Mouse (Mus musculus): ENCODE results near the gene B9d2.

The B9d2 gene

DNA sequence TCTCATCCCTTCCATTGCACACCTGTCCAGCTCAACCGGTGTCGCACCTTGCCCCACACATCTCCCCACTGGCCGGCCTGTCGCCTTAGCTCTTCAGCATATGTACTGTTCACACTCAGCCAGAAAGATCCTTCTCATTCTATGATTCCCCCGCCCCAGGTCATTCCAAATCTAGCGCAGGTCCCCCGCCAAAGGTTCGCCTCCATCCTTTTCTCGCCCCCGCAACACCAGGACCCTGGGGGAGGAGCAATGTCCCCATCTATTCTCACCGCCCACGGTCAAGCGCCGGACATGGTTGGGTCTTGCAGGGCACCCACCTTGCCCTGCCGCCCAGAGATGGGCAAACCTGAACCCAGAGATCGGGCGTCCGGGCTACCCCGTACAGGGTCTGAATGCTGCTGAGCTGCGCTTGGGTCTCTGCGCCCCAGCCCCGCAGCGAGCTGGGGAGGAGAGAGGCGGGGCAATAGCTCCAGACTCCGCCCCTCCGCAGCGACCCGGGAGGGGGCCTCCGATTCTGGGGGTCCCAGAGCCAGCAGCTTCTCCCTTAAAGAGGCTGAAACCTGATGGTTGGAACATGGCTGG, 5.8 kb upstream of the B9d2 start, which contains the start of gene Tmem91:
Gene Tmem91, minus strand, starts transcription at position 448 of the 582 bp plus-strand sequence.
- DNase-seq, result no peak

DNA sequence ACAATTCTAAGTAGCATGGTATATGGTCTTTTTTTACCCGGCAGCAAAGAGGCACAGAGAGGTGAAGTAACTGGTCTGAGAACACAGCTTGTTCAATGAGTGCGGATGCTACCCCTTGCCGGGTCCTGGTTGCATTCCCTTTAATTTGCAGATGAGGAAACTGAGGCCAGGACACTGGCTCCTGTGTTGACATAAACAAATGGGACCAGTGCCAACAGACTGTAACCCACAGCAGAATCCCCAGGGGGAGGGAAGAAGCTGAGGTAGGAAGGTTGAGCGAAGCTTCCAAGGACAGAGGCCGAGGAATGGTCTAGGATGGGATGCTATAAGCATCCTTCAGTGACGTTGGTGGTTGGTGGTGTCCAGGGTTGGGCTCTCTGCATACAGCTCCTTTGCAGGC, 5.2 kb upstream of the B9d2 start:
- DNase-seq, result no peak

DNA sequence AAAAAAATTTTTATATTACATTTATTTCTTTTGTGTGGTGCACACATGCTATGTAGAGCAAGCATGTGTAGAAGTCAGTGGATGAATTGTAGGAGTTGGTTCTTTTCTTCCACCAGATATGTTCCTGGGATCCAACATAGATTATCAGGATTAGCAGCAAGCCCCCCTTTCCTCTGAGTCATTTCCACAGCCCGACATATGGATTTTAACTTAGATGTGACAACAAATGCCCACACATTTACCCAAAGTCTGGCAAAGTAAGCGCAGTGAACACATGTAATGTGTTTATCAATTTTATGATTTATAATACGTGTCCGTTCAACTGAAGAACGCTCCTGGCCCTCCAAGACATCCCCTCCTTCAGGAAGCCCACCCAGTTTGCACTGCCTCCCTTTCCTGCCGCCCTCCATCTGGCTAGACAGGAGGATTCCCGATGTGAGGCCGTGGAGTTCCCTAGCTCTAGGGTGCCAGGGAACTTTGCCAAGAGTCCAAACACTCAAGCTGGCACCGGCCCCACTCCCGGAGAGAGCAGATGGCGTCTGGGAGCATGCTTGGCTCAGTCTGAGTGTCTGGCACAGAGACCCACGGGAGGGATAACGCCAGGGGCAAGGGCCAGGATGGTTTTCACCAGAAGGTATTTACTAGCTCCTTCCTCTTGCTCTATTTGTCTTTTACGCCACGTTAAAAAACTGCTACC, 4.3 kb upstream of the B9d2 start:
- DNase-seq, result peak; percentile 93

DNA sequence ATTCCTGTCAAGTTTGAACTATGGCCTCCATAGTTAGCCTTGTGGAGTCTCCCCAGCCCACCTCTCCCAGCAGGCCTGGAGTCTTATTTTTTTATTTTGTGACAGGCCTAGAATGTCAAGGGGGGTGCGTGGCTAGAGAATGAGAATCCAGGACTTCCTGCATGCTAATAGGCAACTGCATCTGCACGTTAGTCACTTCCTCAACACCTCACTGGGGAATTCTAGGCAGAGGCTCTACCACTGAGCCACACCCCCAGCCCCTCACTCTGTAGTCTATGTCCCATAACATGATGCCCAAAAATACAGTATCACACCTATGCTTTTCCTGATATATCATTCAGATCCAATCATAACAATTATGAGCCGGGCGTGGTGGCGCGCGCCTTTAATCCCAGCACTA, 3.6 kb upstream of the B9d2 start:
- DNase-seq, result no peak

DNA sequence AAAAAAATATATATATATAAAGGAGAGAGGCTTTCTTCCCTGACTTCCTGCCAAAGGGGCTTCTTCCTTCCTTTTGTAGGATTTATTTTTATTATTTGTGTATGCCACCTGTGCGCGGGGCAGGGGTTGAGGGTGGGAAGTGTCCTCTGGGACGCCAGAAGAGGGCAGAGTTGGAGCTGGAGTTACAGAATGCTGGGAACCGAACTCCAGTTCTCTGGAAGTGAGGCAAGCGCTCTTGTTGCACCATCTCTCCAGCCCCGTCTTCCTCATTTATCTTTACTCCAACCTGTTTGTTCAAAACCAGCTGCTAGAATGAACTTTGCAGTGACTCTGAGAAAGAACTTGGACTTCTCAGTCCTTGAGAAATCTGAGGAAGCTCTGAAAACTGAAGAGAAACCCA, 609 bp upstream of the B9d2 start:
- DNase-seq, result peak; percentile 48

DNA sequence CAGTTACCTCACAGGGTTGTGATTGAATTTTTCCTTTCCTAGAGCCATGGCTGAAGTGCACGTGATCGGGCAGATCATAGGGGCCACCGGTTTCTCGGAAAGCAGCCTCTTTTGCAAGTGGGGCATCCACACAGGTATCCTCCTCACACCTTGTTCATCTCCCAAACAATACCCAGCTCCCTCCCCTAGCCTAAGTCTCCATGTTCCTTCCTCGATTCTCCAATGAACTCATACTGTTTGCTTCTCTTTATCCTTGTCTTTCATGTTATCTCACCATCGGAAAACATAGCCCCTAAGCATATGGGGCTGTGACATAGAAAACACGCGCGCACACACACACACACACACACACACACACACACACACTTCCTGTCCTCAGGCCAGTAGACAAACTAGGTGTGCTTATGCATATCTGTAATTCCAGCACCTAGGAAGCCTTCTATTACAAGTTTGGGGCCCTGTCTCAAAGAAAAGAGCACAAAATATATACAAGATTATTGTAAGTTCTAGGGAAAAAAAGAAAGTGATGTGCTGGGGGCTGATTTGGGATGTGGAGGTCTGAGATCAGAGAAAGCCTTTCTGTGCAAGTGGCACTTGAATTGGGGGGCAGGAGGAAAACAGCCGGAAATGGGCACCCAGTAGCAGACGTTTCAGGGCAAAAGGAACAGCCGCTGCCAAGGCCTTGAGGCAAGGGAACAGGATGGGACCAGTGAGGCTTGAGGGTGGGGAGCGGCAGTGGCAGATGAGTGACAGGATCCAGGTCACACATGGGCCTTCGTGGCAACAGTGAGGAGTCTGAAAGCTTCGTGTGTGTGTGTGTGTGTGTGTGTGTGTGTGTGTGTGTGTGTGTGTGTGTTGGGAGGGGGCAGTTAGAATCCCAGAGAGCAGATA, 1.0 kb downstream of the B9d2 start:
- no peak for DNase-seq

DNA sequence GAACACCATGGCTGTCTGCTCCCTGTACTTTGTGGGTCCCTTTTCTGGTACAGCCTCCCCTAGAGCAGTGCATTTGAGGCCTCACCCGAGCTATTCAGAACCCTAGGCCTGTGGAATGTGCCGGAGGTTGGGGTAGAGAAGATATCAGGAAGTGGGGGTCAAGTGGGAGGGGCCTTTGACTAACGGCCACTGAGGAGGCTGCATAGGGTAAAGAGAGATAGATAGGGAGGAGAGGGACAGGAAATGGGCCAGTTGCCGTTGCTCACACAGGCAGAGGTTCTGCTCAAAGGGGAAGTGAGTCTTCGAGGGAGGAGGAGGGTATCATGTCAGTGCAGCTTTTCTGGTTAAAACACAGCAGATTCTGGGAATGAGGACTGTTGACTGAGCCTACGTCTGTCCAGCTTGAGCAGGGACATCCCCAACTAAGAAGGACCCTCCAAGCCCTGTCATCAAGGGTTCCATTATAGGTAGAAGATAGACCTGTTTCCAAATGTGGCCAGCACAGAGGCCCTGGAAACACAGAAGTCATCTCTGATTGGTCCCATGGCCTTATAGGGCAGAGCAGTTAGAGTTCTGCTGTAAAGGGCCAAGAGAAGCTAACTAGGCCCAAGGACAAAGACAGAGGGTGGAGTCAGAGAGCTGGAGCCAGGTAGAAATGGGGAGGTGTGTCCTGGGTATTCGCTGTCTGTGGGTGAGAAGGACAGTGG, 3.0 kb downstream of the B9d2 start:
- peak; percentile 50 for DNase-seq

DNA sequence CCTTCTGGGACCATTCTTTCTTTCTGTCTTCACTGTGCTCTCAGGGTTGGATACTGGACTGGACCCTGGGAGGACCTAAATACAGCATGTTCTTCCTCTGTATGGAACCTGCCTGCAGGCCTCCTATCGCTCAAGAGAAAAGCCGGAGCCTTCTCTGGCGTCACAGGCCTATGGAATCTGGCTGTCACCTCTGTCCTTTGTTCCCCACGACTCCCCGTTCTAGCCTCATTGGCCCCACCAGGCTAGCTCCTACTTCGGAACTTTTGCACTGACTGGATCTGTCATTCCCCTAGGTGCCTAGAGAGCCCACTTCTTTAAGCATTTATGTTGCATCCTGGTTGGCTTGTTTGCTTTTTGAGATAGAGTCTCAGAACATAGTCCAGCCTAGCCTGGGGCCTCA, 4.1 kb downstream of the B9d2 start:
- no peak for DNase-seq

DNA sequence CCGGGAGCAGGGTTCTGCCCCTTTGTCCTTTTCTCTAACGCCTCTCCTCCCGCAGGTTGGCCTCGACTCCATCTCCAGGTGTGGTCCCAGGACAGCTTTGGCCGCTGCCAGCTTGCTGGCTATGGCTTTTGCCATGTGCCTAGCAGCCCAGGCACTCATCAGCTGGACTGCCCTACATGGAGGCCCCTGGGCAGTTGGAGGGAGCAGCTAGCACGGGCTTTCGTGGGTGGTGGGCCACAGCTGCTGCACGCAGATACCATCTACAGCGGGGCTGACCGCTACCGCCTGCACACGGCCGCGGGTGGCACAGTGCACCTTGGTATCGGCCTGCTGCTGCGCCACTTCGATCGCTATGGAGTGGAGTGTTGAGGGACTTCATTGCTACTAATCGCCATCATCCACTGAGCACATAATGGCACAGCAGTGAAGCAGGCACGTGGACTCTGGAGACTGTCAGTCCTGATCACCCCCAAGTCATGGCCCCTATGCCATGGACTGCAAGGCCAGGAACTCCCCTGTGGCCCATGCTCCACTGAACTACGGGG, 5.4 kb downstream of the B9d2 start:
- no peak for DNase-seq

DNA sequence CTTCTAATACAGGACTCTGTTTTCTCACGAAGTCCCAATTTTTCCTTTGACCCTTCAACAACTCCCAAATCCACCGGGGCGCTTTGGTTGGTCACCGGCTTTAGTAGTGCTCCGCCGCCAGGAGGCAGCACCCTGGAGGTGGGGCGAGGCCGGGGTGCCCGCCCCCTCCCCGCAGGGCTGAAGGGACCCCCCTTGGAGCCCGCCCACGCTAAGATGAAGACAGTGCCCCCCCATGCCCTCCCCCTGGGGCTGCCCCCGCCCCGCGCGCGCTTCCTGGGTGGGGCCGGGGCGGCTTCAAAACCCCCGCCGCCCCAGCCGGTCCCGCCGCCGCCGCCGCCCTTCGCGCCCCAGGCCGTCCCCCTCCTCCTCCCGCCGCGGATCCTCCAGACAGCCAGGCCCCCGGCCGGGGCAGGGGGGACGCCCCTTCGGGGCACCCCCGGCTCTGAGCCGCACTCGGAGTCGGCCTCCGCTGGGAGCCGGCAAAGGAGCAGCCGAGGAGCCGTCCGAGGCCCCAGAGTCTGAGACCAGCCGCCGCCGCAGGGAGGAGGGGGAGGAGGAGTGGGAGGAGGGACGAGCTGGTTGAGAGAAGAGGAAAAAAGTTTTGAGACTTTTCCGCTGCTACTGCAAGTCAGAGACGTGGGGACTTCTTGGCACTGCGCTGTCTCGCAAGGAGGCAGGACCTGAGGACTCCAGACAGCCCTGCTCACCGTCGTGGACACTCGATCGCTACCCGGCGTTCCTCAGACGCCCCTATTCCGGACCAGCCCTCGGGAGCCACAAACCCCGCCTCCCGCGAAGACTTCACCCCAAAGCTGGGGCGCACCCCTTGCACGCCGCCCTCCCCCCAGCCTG, 6.3 kb downstream of the B9d2 start, which contains the start of gene Tgfb1:
Gene Tgfb1, plus strand, starts transcription at position 323 of the 852 bp plus-strand sequence.
- peak; percentile 90 for DNase-seq

DNA sequence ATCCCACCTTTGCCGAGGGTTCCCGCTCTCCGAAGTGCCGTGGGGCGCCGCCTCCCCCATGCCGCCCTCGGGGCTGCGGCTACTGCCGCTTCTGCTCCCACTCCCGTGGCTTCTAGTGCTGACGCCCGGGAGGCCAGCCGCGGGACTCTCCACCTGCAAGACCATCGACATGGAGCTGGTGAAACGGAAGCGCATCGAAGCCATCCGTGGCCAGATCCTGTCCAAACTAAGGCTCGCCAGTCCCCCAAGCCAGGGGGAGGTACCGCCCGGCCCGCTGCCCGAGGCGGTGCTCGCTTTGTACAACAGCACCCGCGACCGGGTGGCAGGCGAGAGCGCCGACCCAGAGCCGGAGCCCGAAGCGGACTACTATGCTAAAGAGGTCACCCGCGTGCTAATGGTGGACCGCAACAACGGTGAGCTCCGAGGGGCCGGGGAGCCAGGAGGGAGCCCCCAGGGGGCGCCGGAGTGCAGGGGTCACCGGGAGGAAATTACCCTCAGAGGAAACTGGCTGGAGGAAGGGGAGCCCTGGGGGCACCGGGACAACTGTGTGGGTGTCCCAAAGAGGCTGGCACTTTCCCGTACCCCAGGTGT, 7.3 kb downstream of the B9d2 start:
- DNase-seq, result peak; percentile 78

DNA sequence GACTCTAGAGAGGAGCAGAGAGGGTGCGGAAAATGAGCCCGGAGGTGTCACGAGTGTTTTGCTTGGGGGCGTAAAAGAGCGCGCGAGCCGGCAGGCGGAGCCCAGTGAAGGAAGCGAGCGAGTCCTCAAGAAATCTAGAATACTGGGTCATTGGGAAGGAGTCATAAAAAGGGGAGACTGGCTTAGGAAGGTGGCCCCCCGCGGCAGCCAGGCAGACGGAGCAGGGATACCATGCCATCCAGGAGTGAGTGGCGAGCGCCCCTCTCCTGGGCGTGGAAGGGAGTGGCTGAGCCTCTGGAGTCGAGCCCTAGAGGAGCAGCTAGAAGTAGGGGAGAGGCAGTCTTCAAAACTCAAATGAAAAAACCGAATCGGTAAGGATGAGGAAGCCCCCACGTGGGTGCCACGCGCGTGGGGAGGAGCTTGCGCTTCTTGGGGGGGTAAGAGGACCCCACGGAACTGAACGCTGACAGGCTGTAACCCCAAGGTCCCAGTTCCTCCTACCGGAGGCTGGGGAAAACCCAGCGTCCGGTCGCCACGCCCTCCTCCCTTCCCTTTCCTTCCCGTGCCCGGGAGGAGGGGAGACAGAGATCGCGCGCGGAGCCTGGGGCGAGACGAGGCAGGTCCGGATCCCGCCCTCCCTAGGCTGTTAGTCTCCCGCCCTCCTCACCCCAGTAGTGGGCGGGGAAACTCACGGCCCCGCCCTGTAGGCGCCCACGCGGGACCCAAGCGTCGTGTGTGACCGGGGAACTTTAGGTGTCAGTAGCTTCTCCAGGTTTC, 8.4 kb downstream of the B9d2 start:
- DNase-seq, result peak; percentile 92

DNA sequence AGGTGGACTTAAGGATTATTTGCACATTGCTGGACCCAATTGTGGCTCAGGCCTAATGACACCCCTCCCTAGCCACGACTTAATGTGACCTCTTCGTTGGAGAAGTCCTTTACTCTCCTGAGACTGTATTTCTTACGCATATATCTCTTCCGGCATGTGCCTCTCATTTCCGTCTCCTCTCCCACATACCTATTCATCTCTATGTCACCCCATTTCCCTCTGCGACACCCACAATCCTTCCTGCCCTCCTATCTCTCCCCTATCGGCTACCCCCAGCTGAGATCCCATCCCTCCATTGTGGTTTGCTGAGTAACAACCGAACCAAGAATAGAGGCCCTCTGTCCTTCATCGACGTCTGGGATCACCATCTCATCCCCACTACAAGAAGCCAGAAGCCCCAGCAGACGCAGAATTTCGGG, 9.0 kb downstream of the B9d2 start:
- DNase-seq, result no peak

DNA sequence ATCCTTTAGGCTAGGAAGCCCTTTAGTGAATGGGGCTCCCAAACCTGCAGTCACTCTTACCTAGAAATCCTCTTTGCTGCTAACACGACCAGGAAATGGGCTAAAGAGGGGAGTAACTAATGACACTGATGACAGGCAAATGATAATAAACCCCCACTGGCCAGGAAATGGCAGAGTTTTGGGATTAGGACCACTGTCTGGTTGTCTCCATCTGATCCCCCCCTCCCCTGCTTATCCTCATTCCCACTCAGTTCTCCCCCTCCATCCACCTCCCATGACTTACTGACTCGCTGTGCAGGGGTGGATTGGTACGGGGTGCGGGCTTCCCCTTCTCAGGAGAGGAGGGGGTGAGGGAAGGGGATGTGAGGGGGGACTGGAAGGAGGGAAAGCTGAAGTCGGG, 9.5 kb downstream of the B9d2 start:
- no peak for DNase-seq

DNA sequence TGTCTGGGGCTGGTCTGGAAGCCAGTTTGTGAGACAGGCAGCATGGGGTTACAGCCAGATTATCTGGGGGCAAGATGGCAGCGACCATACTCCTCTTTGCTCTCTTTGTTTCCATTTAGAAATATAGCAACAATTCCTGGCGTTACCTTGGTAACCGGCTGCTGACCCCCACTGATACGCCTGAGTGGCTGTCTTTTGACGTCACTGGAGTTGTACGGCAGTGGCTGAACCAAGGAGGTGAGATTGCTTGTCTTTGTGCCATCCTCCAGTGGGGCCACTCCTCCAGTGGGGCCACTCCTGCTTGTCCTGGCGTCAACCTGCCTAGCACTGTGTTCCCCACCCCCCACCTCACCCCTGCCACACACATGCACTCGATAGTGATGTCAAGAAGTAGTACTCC, 13.5 kb downstream of the B9d2 start:
- DNase-seq, result no peak

DNA sequence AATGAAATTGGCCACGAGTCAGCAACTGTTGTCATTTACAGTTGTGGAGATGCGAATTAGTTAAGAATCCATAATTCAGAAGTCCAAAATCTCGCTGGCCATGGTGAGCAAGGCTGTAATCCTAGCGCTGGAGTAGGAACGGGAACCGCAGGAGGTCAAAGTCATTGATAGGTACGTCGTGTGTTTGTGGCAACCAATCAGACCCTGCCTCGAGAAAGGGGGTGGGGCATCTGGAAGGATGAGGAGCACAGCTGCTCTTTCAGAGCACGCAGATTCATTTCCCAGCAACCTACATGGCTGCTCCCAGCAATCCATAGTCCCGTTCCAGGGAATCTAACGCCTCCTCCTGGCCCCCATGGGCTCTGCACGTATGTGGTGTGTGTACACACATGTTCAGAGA, 19.3 kb downstream of the B9d2 start:
- no peak for DNase-seq

DNA sequence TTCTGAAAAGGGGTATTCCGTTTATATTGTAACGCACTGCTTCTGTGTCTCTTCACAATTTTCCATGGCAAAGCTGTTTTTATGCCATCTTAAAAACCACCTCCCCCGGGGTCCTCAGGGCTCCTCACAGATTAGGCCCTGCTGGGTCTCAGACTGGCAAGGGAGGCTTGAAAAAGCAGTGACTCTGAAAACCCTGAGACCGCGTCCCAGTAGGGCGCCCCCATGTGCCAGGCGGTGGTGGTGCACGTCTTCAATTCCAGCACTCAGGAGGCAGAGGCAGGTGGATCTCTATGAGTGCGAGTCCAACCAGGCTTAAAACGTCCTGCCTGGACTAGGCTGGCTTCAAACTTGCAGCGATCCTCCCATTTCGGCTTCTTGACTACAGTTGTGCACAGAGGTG, 20.2 kb downstream of the B9d2 start:
- no peak for DNase-seq

DNA sequence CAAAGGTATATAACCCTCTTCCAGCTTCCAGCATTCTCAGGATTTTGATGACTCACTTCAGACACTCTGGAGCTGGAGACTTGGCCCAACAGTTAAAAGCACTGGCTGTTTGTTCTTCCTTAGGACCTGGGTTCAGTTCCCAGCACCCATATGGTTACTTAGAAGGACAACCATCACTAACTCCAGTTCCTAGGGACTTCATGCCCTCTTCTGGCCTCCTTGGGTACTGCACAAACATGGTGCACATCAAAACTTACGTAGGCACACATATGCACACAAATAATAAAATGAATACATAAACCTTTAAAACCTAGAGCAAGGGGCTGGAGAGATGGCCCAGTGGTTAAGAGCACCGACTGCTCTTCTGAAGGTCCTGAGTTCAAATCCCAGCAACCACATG, 21.8 kb downstream of the B9d2 start:
- no peak for DNase-seq

DNA sequence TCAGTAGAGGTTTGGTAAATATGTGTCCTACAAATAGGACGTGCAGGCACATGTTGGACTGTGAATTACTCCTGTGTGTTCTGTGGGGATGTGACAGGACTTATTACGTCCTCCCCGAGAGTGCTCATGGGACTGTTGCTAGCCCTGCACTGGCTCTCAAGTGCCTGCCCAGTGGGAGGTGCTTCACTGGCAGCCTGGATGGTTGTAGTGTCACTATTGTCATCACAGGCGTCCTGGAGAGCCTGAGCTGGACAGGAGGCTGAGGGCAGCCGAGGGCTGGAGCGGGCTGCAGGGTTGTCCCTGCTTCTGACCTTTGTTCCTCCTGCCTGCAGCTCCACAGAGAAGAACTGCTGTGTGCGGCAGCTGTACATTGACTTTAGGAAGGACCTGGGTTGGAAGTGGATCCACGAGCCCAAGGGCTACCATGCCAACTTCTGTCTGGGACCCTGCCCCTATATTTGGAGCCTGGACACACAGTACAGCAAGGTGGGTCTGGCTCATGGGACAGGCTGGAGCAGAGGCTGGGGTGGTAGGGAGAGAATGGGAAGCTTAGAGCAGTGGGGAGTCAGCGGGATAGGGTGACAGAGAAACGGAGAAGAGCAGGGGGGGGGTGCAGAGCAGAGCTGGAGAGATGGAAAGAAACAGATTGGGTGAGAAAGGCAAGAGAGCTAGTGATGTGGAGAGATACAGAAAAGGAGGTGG, 23.4 kb downstream of the B9d2 start:
- no peak for DNase-seq
